Comparison of ENCODE assay signal across 14 mouse cellular contexts in genomic region chr5:118753471-118754044, GRCm38 (mm10).
A peak's percentile ranks its signal among the peaks of the same experiment; 100 is the strongest.
DNase-seq lines count a peak whose midpoint lies in the region; ATAC-seq lines count a peak whose summit lies in the region.
"Had no signal": no experiment of that assay in that cellular context is flagged by ENCODE, and none has a peak within 500 bp of the region (broad histone marks: within the 10 kb centered on the region; RNA-seq: fewer than 3 reads in every experiment).

No protein-coding gene starts in this region.

- no peak overlapping the region for H3K4me2 ChIP-seq in forebrain, embryonic 12.5 days
- no peak overlapping the region for H3K4me2 ChIP-seq in forebrain, embryonic 11.5 days (ENCODE audit: low read depth, low read length, severe bottlenecking)
- H3K4me2 ChIP-seq: heart, embryonic 12.5 days; limb, embryonic 13.5 days; lung, embryonic 15.5 days; midbrain, embryonic 12.5 days had no signal

- H3K4me3 ChIP-seq in forebrain, embryonic 12.5 days (replicated peaks), result no peak overlapping the region
- no peak overlapping the region for H3K4me3 ChIP-seq in forebrain, embryonic 11.5 days (ENCODE audit: low read depth, low read length)
- H3K4me3 ChIP-seq: heart, embryonic 12.5 days; limb, embryonic 13.5 days; lung, embryonic 15.5 days; midbrain, embryonic 12.5 days had no signal

- H3K36me3 ChIP-seq in forebrain, embryonic 12.5 days (replicated peaks), result peaks cover 95% of the 10 kb centered on the region
- H3K36me3 ChIP-seq in forebrain, embryonic 11.5 days (ENCODE audit: control insufficient read depth, insufficient read depth, low read length), result peaks cover 5% of the 10 kb centered on the region; the same call in 1 of the 2 replicates

- no peak overlapping the region; the same call in 1 of the 2 replicates for H3K9ac ChIP-seq in forebrain, embryonic 12.5 days
- no peak overlapping the region for H3K9ac ChIP-seq in forebrain, embryonic 11.5 days (ENCODE audit: low read length)
- H3K9ac ChIP-seq: heart, embryonic 12.5 days; limb, embryonic 13.5 days; lung, embryonic 15.5 days; midbrain, embryonic 12.5 days had no signal

- DNase-seq in forebrain, embryonic 11.5 days (ENCODE audit: low spot score), result no peak
- DNase-seq in retina, embryonic 14.5 days (ENCODE audit: low spot score), result peak; percentile 34
- no peak for DNase-seq in retina, postnatal 1 day
- DNase-seq in cerebellum, postnatal 14 days, result peak; percentile 40 to 47
- no peak for DNase-seq in layer of hippocampus, adult 9-10 months (ENCODE audit: low spot score)
- no peak for DNase-seq in right cerebral cortex, postnatal 14 days
- DNase-seq: kidney, adult 18-20 months; thymus, adult 18-20 months had no signal

- 86% methylated on average over 10 of the region's 10 CpGs for WGBS in forebrain, embryonic 12.5 days
- WGBS in forebrain, embryonic 11.5 days, result 89% methylated on average over 10 of the region's 10 CpGs

- peak overlapping the region; percentile 20; the same call in 1 of the 2 replicates for H3K27ac ChIP-seq in forebrain, embryonic 12.5 days
- no peak overlapping the region for H3K27ac ChIP-seq in forebrain, embryonic 11.5 days (ENCODE audit: low read depth, low read length)
- H3K27ac ChIP-seq: limb, embryonic 13.5 days; lung, embryonic 15.5 days; midbrain, embryonic 12.5 days had no signal

- H3K4me1 ChIP-seq in forebrain, embryonic 12.5 days, result peaks cover 9% of the 10 kb centered on the region; the same call in 1 of the 2 replicates
- H3K4me1 ChIP-seq in forebrain, embryonic 11.5 days (replicated peaks; ENCODE audit: control insufficient read depth, insufficient read depth, low read length), result no peaks in the 10 kb centered on the region
- H3K4me1 ChIP-seq: limb, embryonic 13.5 days; lung, embryonic 15.5 days had no signal

- ATAC-seq in forebrain, embryonic 12.5 days (ENCODE audit: low FRiP score), result 0 out of 2 replicates have a peak, but pooled peaks have one; percentile 55
- ATAC-seq in forebrain, embryonic 11.5 days (replicated peaks; ENCODE audit: low FRiP score), result no peak
- no peak for ATAC-seq in CD4-positive, CD25-positive, alpha-beta regulatory T cell, adult 4 months

- H3K27me3 ChIP-seq in forebrain, embryonic 12.5 days, result no peaks in the 10 kb centered on the region
- no peaks in the 10 kb centered on the region for H3K27me3 ChIP-seq in forebrain, embryonic 11.5 days (ENCODE audit: control insufficient read depth, insufficient read depth, low read length)
- H3K27me3 ChIP-seq: heart, embryonic 12.5 days; limb, embryonic 13.5 days; lung, embryonic 15.5 days; midbrain, embryonic 12.5 days had no signal

- no peaks in the 10 kb centered on the region for H3K9me3 ChIP-seq in forebrain, embryonic 12.5 days
- H3K9me3 ChIP-seq in forebrain, embryonic 11.5 days (ENCODE audit: control insufficient read depth, low read length), result no peaks in the 10 kb centered on the region
- H3K9me3 ChIP-seq: heart, embryonic 12.5 days; limb, embryonic 13.5 days; lung, embryonic 15.5 days; midbrain, embryonic 12.5 days had no signal

Comparison
In these comparisons a context has a peak if more than half of its experiments do, and no peak if none do; other contexts are left out.
1. DNase-seq: peak in retina, embryonic 14.5 days (single experiment) and cerebellum, postnatal 14 days (2 of 2); none in forebrain, embryonic 11.5 days (single experiment), retina, postnatal 1 day (single experiment), layer of hippocampus, adult 9-10 months (single experiment) and right cerebral cortex, postnatal 14 days (single experiment).